Mouse (Mus musculus) embryo, embryonic 11 days (tissue): ENCODE results near the gene 4930447C04Rik.

Experiments used
- DNase-seq: peaks from one replicate; pipeline ENCODE4 v3.0.0-alpha.2; 2015

The 4930447C04Rik gene

DNA sequence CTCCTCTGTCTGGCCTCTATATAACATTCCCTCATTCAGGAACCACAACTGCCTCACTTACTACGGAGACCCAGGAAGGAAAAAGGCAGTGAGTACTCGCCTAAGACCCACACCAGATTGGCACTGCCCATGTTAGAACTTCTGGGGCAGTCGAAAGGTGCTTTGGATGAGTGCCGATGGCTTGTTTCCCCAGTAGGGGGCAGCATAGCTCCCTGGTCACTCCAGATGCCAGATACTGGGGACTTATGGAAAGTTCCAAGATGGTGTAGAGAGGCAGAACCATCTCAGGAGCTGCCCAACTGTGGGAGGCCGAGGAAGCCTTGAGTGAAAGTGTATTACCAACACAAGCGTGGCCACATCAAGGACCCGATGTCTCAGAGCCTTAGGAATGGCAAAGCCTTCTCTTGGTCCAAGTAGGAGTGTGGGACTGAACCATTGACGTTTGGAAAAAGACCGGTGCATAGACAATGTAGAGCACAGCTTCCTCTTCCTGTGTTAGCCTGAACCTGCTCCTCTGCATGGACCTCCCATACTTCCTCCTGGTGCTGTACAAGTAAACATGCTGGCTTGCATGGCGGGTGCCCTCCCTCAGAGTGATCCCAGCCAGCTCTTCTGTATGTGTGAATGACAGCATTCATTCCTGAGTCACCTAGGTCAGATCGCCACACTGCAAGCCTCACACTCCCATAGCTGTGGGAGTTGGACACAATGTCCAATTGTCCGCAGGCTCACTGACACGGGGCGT lies 105.6 kb downstream of the 4930447C04Rik start:
- peak; percentile 55 for DNase-seq

DNA sequence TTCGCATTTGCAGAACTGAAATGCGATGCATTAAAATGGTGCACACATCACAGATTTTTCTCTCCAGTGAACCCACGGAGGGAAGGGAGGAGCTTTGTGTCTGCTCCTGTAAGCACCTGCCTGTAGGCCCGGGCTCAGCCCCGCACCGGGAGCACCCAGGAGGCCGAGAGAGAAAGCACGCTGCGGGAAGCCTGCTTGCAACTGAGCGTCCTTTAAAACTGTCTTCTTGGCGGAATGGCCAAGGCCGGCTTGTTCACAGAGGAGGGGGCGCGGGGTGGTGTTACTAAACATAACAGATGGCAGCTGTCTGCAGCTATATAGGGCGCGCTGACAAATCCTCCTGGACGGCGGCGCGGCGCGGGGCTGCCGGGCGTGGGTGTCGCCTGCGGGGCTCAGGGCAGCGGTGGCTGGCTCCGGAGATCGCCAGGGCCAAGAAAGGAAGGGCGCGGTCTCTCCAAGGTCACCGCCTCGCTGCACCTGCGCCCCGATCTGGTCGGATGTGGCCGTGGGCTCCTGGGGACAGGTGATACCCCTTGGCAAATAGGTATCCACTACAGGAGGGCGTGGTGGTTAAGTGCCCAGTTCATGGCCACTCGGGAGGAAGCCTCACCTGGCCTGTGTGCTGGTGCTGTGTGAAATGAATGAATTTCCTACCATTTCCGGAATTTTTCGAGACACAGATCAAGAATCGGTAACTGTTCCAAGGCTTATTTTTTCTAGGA lies 108.7 kb downstream of the 4930447C04Rik start:
- peak; percentile 63 for DNase-seq
